Mouse (Mus musculus): ENCODE measurements around the gene Fetub. TPM values are rescaled to one million over a fixed set of nuclear protein-coding genes. Genes with fewer than 3 reads are reported as not detected.

Gene Fetub
- polyA plus RNA-seq, 1 experiment, result not detected

GRCm38 (mm10) chr16:22955397-22956084, 37.4 kb downstream of the Fetub start:
- no peaks in the 10 kb centered on the region for H3K4me1 ChIP-seq
- no peaks in the 10 kb centered on the region for H3K36me3 ChIP-seq (replicated peaks; ENCODE audit: low read length)
- no peak for TF ChIP-seq FLI1 (IDR thresholded peaks at IDR 0.05; ENCODE audit: low read length)
- H3K9me3 ChIP-seq, result no peaks in the 10 kb centered on the region
- H3K27me3 ChIP-seq (replicated peaks), result peaks cover 2% of the 10 kb centered on the region
- H3K4me3 ChIP-seq (replicated peaks), result no peak overlapping the region

GRCm38 (mm10) chr16:22956085-22956439, 37.9 kb downstream of the Fetub start:
- no peaks in the 10 kb centered on the region for H3K4me1 ChIP-seq
- no peaks in the 10 kb centered on the region for H3K36me3 ChIP-seq (replicated peaks; ENCODE audit: low read length)
- H3K9me3 ChIP-seq, result no peaks in the 10 kb centered on the region
- no peak overlapping the region for H3K4me3 ChIP-seq (replicated peaks)
- peaks cover 2% of the 10 kb centered on the region for H3K27me3 ChIP-seq (replicated peaks)
- TF ChIP-seq FLI1 (IDR thresholded peaks at IDR 0.05; ENCODE audit: low read length) (no peak), GATA1 (IDR thresholded peaks at IDR 0.05; ENCODE audit: borderline replicate concordance, low read length) (no peak)

GRCm38 (mm10) chr16:22961073-22961472, 42.9 kb downstream of the Fetub start:
- Histone ChIP-seq H3K36me3 (replicated peaks; ENCODE audit: low read length) (no peaks in the 10 kb centered on the region), H3K4me1 (no peaks in the 10 kb centered on the region), H3K27me3 (replicated peaks) (no peaks in the 10 kb centered on the region), H3K4me3 (replicated peaks) (no peak overlapping the region), H3K9me3 (no peaks in the 10 kb centered on the region)
- no peak for TF ChIP-seq GATA1 (IDR thresholded peaks at IDR 0.05; ENCODE audit: borderline replicate concordance, low read length)
- no peak for TF ChIP-seq FLI1 (IDR thresholded peaks at IDR 0.05; ENCODE audit: low read length)

- no peak overlapping the region for H3K4me3 ChIP-seq (replicated peaks)
- H3K9me3 ChIP-seq, result no peaks in the 10 kb centered on the region
- H3K27me3 ChIP-seq (replicated peaks), result no peaks in the 10 kb centered on the region
- TF ChIP-seq FLI1 (IDR thresholded peaks at IDR 0.05; ENCODE audit: low read length) (no peak), GATA1 (IDR thresholded peaks at IDR 0.05; ENCODE audit: borderline replicate concordance, low read length) (no peak)
- H3K36me3 ChIP-seq (replicated peaks; ENCODE audit: low read length), result no peaks in the 10 kb centered on the region
- no peaks in the 10 kb centered on the region for H3K4me1 ChIP-seq
These were observed 44.1 kb downstream of the Fetub start for GRCm38 (mm10) chr16:22962256-22962655.

- no peak overlapping the region for H3K4me3 ChIP-seq (replicated peaks)
- TF ChIP-seq GATA1 (IDR thresholded peaks at IDR 0.05; ENCODE audit: borderline replicate concordance, low read length), result no peak
- no peaks in the 10 kb centered on the region for H3K27me3 ChIP-seq (replicated peaks)
- no peaks in the 10 kb centered on the region for H3K9me3 ChIP-seq
- H3K36me3 ChIP-seq (replicated peaks; ENCODE audit: low read length), result no peaks in the 10 kb centered on the region
- H3K4me1 ChIP-seq, result no peaks in the 10 kb centered on the region
These were observed 45.2 kb downstream of the Fetub start for GRCm38 (mm10) chr16:22963293-22963692.

- Histone ChIP-seq H3K27me3 (replicated peaks) (no peaks in the 10 kb centered on the region), H3K9me3 (no peaks in the 10 kb centered on the region), H3K36me3 (replicated peaks; ENCODE audit: low read length) (no peaks in the 10 kb centered on the region), H3K4me1 (no peaks in the 10 kb centered on the region), H3K4me3 (replicated peaks) (no peak overlapping the region)
- TF ChIP-seq FLI1 (IDR thresholded peaks at IDR 0.05; ENCODE audit: low read length), result no peak
- TF ChIP-seq GATA1 (IDR thresholded peaks at IDR 0.05; ENCODE audit: borderline replicate concordance, low read length), result no peak
These were observed 49.4 kb downstream of the Fetub start for GRCm38 (mm10) chr16:22967383-22968030.

Other genes starting within 250 kb of the Fetub start
- not detected in 2 replicates for gene Crygs, start 106.8 kb upstream of the Fetub start, polyA plus RNA-seq (2012; ENCODE audit: insufficient read depth, low replicate concordance)
- gene Tbccd1, start 60.7 kb upstream of the Fetub start, polyA plus RNA-seq (2012; ENCODE audit: insufficient read depth, low replicate concordance), result 2.5 and 2.9 TPM in 2 replicates
- 17.7 and 65.6 TPM in 2 replicates for gene Dnajb11, start 60.5 kb upstream of the Fetub start, polyA plus RNA-seq (2012; ENCODE audit: insufficient read depth, low replicate concordance)
- gene Ahsg, start 27.1 kb upstream of the Fetub start, polyA plus RNA-seq (2012; ENCODE audit: insufficient read depth, low replicate concordance), result 0.23 TPM in 1 of 2 replicates, not detected in the other
- not detected in 2 replicates for gene Hrg, start 32.7 kb downstream of the Fetub start, polyA plus RNA-seq (2012; ENCODE audit: insufficient read depth, low replicate concordance)
- gene Kng2, start 111.1 kb downstream of the Fetub start, polyA plus RNA-seq (2012; ENCODE audit: insufficient read depth, low replicate concordance), result not detected in 2 replicates
- gene Kng1, start 139.5 kb downstream of the Fetub start, polyA plus RNA-seq (2012; ENCODE audit: insufficient read depth, low replicate concordance), result 0.17 TPM in 1 of 2 replicates, not detected in the other
- gene Eif4a2, start 189.1 kb downstream of the Fetub start, polyA plus RNA-seq (2012; ENCODE audit: insufficient read depth, low replicate concordance), result 5.3 TPM in 1 of 2 replicates, not detected in the other
- 26.5 TPM in 1 of 2 replicates, not detected in the other for gene Rfc4, start 209.4 kb downstream of the Fetub start, polyA plus RNA-seq (2012; ENCODE audit: insufficient read depth, low replicate concordance)
- not detected in 2 replicates for gene Adipoq, start 228.2 kb downstream of the Fetub start, polyA plus RNA-seq (2012; ENCODE audit: insufficient read depth, low replicate concordance)

Data from megakaryocyte, embryonic 14.5 days (primary cell).